Mouse (Mus musculus) hindbrain, embryonic 16.5 days (tissue): ENCODE results near the gene Nr6a1. TPM values are rescaled to one million over a fixed set of nuclear protein-coding genes. Genes with fewer than 3 reads are reported as not detected.

Experiments
- ATAC-seq: fragments of 200-750 bp; cut with Nextera tagmentation; 2 replicates; pipeline ENCODE4 v1.8.0; 2017; ENCODE audit warnings: moderate TSS enrichment, moderate library complexity
- H3K27ac ChIP-seq: fragments of 300-500 bp; sonication (generic); 2 replicates; pipeline ENCODE4 v1.5.1; 2014; ENCODE audit warnings: low read depth, mild to moderate bottlenecking, control low read depth, low read length, moderate library complexity
- H3K27me3 ChIP-seq: fragments of 300-500 bp; sonication (generic); replicated peaks from 2 replicates; pipeline ENCODE4 v1.6.1; 2014; ENCODE audit warnings: low read length; ENCODE audit not compliant: control insufficient read depth, insufficient read depth
- H3K36me3 ChIP-seq: fragments of 300-500 bp; sonication (generic); 2 replicates; pipeline ENCODE4 v1.6.1; 2014; ENCODE audit warnings: mild to moderate bottlenecking, low read length, moderate library complexity, mixed read lengths; ENCODE audit not compliant: control insufficient read depth, insufficient read depth
- H3K4me1 ChIP-seq: fragments of 300-500 bp; sonication (generic); 2 replicates; pipeline ENCODE4 v1.6.1; 2014; ENCODE audit warnings: low read depth, low read length; ENCODE audit not compliant: control insufficient read depth, insufficient read depth
- H3K4me2 ChIP-seq: fragments of 300-500 bp; sonication (generic); 2 replicates; pipeline ENCODE4 v1.6.1; 2014; ENCODE audit warnings: mild to moderate bottlenecking, low read length, control low read depth, moderate library complexity
- H3K4me3 ChIP-seq: fragments of 300-500 bp; sonication (generic); 2 replicates; pipeline ENCODE4 v1.5.1; 2014; ENCODE audit warnings: mild to moderate bottlenecking, low read length, control low read depth, moderate library complexity
- H3K9ac ChIP-seq: fragments of 300-500 bp; sonication (generic); 2 replicates; pipeline ENCODE4 v1.6.1; 2014; ENCODE audit warnings: low read depth, mild to moderate bottlenecking, control low read depth, low read length, moderate library complexity
- H3K9me3 ChIP-seq: fragments of 300-500 bp; sonication (generic); 2 replicates; pipeline ENCODE4 v1.6.1; 2014; ENCODE audit warnings: mild to moderate bottlenecking, low read length, moderate library complexity; ENCODE audit not compliant: control insufficient read depth
- WGBS: fragments of 180-500 bp; shearing (Covaris S2); extraction: QIAGEN DNeasy Blood & Tissue Kit; methylation state at CpG from one replicate; pipeline ENCODE4 v1.1.7; 2014; 5-methylcytosine and 5-hydroxymethylcytosine counted together
- polyA plus RNA-seq: library from polyadenylated mRNA; unstranded; fragments of >200 nt; fragmentation: Nextera tagmentation; extraction: Ambion mirVana; gene quantifications from 2 replicates; pipeline ENCODE4 v1.2.1, GENCODE M21; 2015

Gene Nr6a1
- polyA plus RNA-seq, 1 experiment from 2014 or later: 2.4 TPM

GRCm38 (mm10) chr2:38739847-38740246, 187.6 kb downstream of the Nr6a1 start:
- H3K27ac ChIP-seq: no peak overlapping the region
- H3K4me2 ChIP-seq: no peak overlapping the region
- ATAC-seq: no peak; the same call in 1 of the 2 replicates
- WGBS: 90% methylated on average over 3 of the region's 3 CpGs
- H3K4me1 ChIP-seq: no peaks in the 10 kb centered on the region; the same call in 1 of the 2 replicates
- H3K4me3 ChIP-seq: no peak overlapping the region
- no peak overlapping the region for H3K9ac ChIP-seq
- H3K27me3 ChIP-seq: no peaks in the 10 kb centered on the region
- no peaks in the 10 kb centered on the region; the same call in 1 of the 2 replicates for H3K36me3 ChIP-seq
- no peaks in the 10 kb centered on the region for H3K9me3 ChIP-seq

GRCm38 (mm10) chr2:38739410-38739809, 188.1 kb downstream of the Nr6a1 start:
- Histone ChIP-seq H3K27ac (no peak overlapping the region), H3K9ac (no peak overlapping the region), H3K4me2 (no peak overlapping the region), H3K9me3 (no peaks in the 10 kb centered on the region), H3K27me3 (no peaks in the 10 kb centered on the region), H3K36me3 (no peaks in the 10 kb centered on the region; the same call in 1 of the 2 replicates), H3K4me1 (no peaks in the 10 kb centered on the region; the same call in 1 of the 2 replicates), H3K4me3 (no peak overlapping the region)
- ATAC-seq: peak; percentile 69
- 25% methylated on average over 7 of the region's 7 CpGs for WGBS

- no peak overlapping the region for H3K9ac ChIP-seq
- 82% methylated on average over 14 of the region's 14 CpGs for WGBS
- no peak overlapping the region for H3K27ac ChIP-seq
- H3K4me1 ChIP-seq: no peaks in the 10 kb centered on the region
- no peak overlapping the region for H3K4me2 ChIP-seq
- H3K4me3 ChIP-seq: no peak overlapping the region
- no peaks in the 10 kb centered on the region for H3K27me3 ChIP-seq
- no peaks in the 10 kb centered on the region; the same call in 1 of the 2 replicates for H3K36me3 ChIP-seq
- peak; percentile 14; the same call in 1 of the 2 replicates for ATAC-seq
- H3K9me3 ChIP-seq: no peaks in the 10 kb centered on the region
Observed at GRCm38 (mm10) chr2:38738601-38739301, 188.7 kb downstream of the Nr6a1 start.

GRCm38 (mm10) chr2:38735740-38736139, 191.7 kb downstream of the Nr6a1 start:
- ATAC-seq: no peak
- H3K36me3 ChIP-seq: no peaks in the 10 kb centered on the region; the same call in 1 of the 2 replicates

GRCm38 (mm10) chr2:38734721-38735120, 192.8 kb downstream of the Nr6a1 start:
- no peak for ATAC-seq
- Histone ChIP-seq H3K4me1 (no peaks in the 10 kb centered on the region), H3K9ac (no peak overlapping the region), H3K27ac (no peak overlapping the region), H3K9me3 (no peaks in the 10 kb centered on the region), H3K27me3 (no peaks in the 10 kb centered on the region), H3K36me3 (no peaks in the 10 kb centered on the region), H3K4me3 (no peak overlapping the region), H3K4me2 (no peak overlapping the region)
- WGBS: 56% methylated on average over 5 of the region's 5 CpGs

More at GRCm38 (mm10) chr2:38735740-38736139, 191.7 kb downstream of the Nr6a1 start:
- Histone ChIP-seq H3K9me3 (no peaks in the 10 kb centered on the region), H3K4me1 (no peaks in the 10 kb centered on the region), H3K27ac (no peak overlapping the region), H3K9ac (no peak overlapping the region), H3K27me3 (no peaks in the 10 kb centered on the region), H3K4me3 (no peak overlapping the region), H3K4me2 (no peak overlapping the region)

- H3K4me1 ChIP-seq: no peaks in the 10 kb centered on the region
- H3K27me3 ChIP-seq: no peaks in the 10 kb centered on the region; the same call in 1 of the 2 replicates
- H3K9ac ChIP-seq: no peak overlapping the region
- no peak overlapping the region for H3K27ac ChIP-seq
- H3K4me3 ChIP-seq: no peak overlapping the region
- no peak for ATAC-seq
- H3K4me2 ChIP-seq: no peak overlapping the region
- H3K9me3 ChIP-seq: no peaks in the 10 kb centered on the region
- WGBS: 83% methylated on average over 6 of the region's 6 CpGs
- 0 out of 2 replicates have a peak, but pooled peaks cover 3% of the 10 kb centered on the region for H3K36me3 ChIP-seq
Observed at GRCm38 (mm10) chr2:38730331-38730827, 197.1 kb downstream of the Nr6a1 start.

- no peak for ATAC-seq
- Histone ChIP-seq H3K4me2 (no peak overlapping the region), H3K27me3 (no peaks in the 10 kb centered on the region; the same call in 1 of the 2 replicates), H3K4me1 (peaks cover 3% of the 10 kb centered on the region), H3K4me3 (no peak overlapping the region), H3K9me3 (no peaks in the 10 kb centered on the region), H3K9ac (no peak overlapping the region), H3K36me3 (0 out of 2 replicates have a peak, but pooled peaks cover 3% of the 10 kb centered on the region), H3K27ac (no peak overlapping the region)
- 45% methylated on average over 3 of the region's 3 CpGs for WGBS
Observed at GRCm38 (mm10) chr2:38725427-38725826, 202.1 kb downstream of the Nr6a1 start.

GRCm38 (mm10) chr2:38723378-38723777, 204.1 kb downstream of the Nr6a1 start:
- Histone ChIP-seq H3K27ac (no peak overlapping the region), H3K36me3 (0 out of 2 replicates have a peak, but pooled peaks cover 3% of the 10 kb centered on the region), H3K9me3 (no peaks in the 10 kb centered on the region), H3K4me1 (peaks cover 3% of the 10 kb centered on the region), H3K4me3 (no peak overlapping the region), H3K9ac (no peak overlapping the region), H3K27me3 (no peaks in the 10 kb centered on the region; the same call in 1 of the 2 replicates), H3K4me2 (no peak overlapping the region)
- peak; percentile 68; the same call in 1 of the 2 replicates for ATAC-seq
- WGBS: 78% methylated on average over 4 of the region's 4 CpGs

- no peak overlapping the region for H3K9ac ChIP-seq
- no peak for ATAC-seq
- H3K9me3 ChIP-seq: no peaks in the 10 kb centered on the region
- H3K4me1 ChIP-seq: peaks cover 3% of the 10 kb centered on the region
- H3K27me3 ChIP-seq: no peaks in the 10 kb centered on the region; the same call in 1 of the 2 replicates
- H3K36me3 ChIP-seq: no peaks in the 10 kb centered on the region
- H3K27ac ChIP-seq: no peak overlapping the region
- no peak overlapping the region for H3K4me2 ChIP-seq
- no peak overlapping the region for H3K4me3 ChIP-seq
- WGBS: 41% methylated on average over 4 of the region's 4 CpGs
Observed at GRCm38 (mm10) chr2:38722076-38722475, 205.4 kb downstream of the Nr6a1 start.
